Mouse (Mus musculus): ENCODE results near the gene Muc4. TPM values are rescaled to one million over a fixed set of nuclear protein-coding genes. Genes with fewer than 3 reads are reported as not detected.

Gene Muc4
- total RNA-seq, 1 experiment from 2014 or later, result 11.8 TPM

- no peak for ATAC-seq (ENCODE audit: extremely low read depth, insufficient number of reproducible peaks, low FRiP score, poor library complexity, severe bottlenecking)
Measured at GRCm38 (mm10) chr16:32824061-32824460, 88.4 kb downstream of the Muc4 start.

GRCm38 (mm10) chr16:32825380-32825779 lies 89.7 kb downstream of the Muc4 start:
- no peak for ATAC-seq (ENCODE audit: extremely low read depth, insufficient number of reproducible peaks, low FRiP score, poor library complexity, severe bottlenecking)

GRCm38 (mm10) chr16:32826521-32826920 lies 90.8 kb downstream of the Muc4 start:
- no peak for ATAC-seq (ENCODE audit: extremely low read depth, insufficient number of reproducible peaks, low FRiP score, poor library complexity, severe bottlenecking)

GRCm38 (mm10) chr16:32829104-32829503 lies 93.4 kb downstream of the Muc4 start:
- no peak for ATAC-seq (ENCODE audit: extremely low read depth, insufficient number of reproducible peaks, low FRiP score, poor library complexity, severe bottlenecking)

GRCm38 (mm10) chr16:32831501-32831900 lies 95.8 kb downstream of the Muc4 start:
- ATAC-seq (ENCODE audit: extremely low read depth, insufficient number of reproducible peaks, low FRiP score, poor library complexity, severe bottlenecking), result no peak

Other genes with a start within 250 kb of the Muc4 start
- 0.37 TPM in 1 of 2 replicates, not detected in the other for gene Slc51a, start 248.0 kb upstream of the Muc4 start, total RNA-seq (2017)
- not detected in 2 replicates for gene Zdhhc19, start 239.6 kb upstream of the Muc4 start, total RNA-seq (2017)
- gene Tfrc, start 127.0 kb upstream of the Muc4 start, total RNA-seq (2017), result 60.2 and 66.8 TPM in 2 replicates
- gene Tnk2, start 92.0 kb upstream of the Muc4 start, total RNA-seq (2017), result 26.4 and 29.8 TPM in 2 replicates
- 0.49 and 0.93 TPM in 2 replicates for gene Muc20, start 61.5 kb downstream of the Muc4 start, total RNA-seq (2017)
- gene Smbd1, start 74.6 kb downstream of the Muc4 start, total RNA-seq (2017), result not detected in 2 replicates
- gene Fyttd1, start 141.6 kb downstream of the Muc4 start, total RNA-seq (2017), result 77.2 and 90.9 TPM in 2 replicates
- 112 and 120 TPM in 2 replicates for gene Rubcn, start 141.9 kb downstream of the Muc4 start, total RNA-seq (2017)
- gene Lrch3, start 178.2 kb downstream of the Muc4 start, total RNA-seq (2017), result 64.3 and 67.0 TPM in 2 replicates

All from neutrophil, adult 5-6 weeks (primary cell).